Mouse (Mus musculus): ENCODE results near the gene Cxcl10. TPM values are rescaled to one million over a fixed set of nuclear protein-coding genes. Genes with fewer than 3 reads are reported as not detected.

Cxcl10 gene
- total and polyA plus RNA-seq, 2 experiments: 1.5 to 13.2 TPM

DNA sequence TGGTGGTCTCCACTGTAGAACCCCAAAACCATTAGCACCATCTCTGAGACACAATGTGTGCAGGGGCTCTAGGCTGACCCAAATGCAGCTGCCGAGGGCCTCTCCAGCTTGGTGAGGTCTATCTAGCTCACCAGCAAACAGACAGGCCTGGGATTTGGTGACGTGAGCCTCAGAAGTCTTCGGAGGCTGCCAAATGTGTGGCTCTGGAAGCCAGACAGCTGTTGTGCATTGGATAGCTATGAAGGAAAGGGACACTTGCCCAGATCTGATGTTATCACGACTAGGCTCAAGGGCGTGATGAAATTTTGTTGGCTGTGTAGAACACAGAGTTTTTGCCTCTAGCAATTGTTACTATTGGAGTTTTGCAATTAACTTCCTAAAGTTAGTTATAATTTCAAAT lies 25.4 kb downstream of the Cxcl10 start:
- Histone ChIP-seq H3K9ac (ENCODE audit: low read depth, low read length) (no peak overlapping the region), H3K4me1 (ENCODE audit: control insufficient read depth, insufficient read depth, low read length) (peaks cover 29% of the 10 kb centered on the region), H3K36me3 (ENCODE audit: control insufficient read depth, insufficient read depth, low read length) (no peaks in the 10 kb centered on the region), H3K4me3 (ENCODE audit: insufficient read depth, low read depth, low read length) (no peak overlapping the region), H3K79me2 (ENCODE audit: control insufficient read depth, insufficient read depth, low read length) (no peaks in the 10 kb centered on the region), H3K27me3 (ENCODE audit: control insufficient read depth, insufficient read depth, low read length) (no peaks in the 10 kb centered on the region), H3K27ac (replicated peaks; ENCODE audit: insufficient read depth, low read depth, low read length) (peak overlapping the region; percentile 81)
- peak; percentile 99 for DNase-seq (ENCODE audit: extremely low read depth, low read depth, low spot score)
- WGBS: 16% methylated on average over 5 of the region's 5 CpGs
- no peak for TF ChIP-seq POLR2A (IDR thresholded peaks at IDR 0.05; ENCODE audit: extremely low read depth, insufficient read depth, low read length)
- no peak for TF ChIP-seq CTCF (IDR thresholded peaks at IDR 0.05; ENCODE audit: low read depth, low read length)

GRCm38 (mm10) chr5:92322612-92323011 lies 26.1 kb downstream of the Cxcl10 start:
- Histone ChIP-seq H3K36me3 (ENCODE audit: control insufficient read depth, insufficient read depth, low read length) (no peaks in the 10 kb centered on the region), H3K27me3 (ENCODE audit: control insufficient read depth, insufficient read depth, low read length) (no peaks in the 10 kb centered on the region), H3K4me3 (ENCODE audit: insufficient read depth, low read depth, low read length) (no peak overlapping the region), H3K9ac (ENCODE audit: low read depth, low read length) (no peak overlapping the region; the same call in 1 of the 2 replicates), H3K4me1 (ENCODE audit: control insufficient read depth, insufficient read depth, low read length) (peaks cover 23% of the 10 kb centered on the region), H3K79me2 (ENCODE audit: control insufficient read depth, insufficient read depth, low read length) (no peaks in the 10 kb centered on the region), H3K27ac (replicated peaks; ENCODE audit: insufficient read depth, low read depth, low read length) (peak overlapping the region; percentile 82)
- TF ChIP-seq CTCF (IDR thresholded peaks at IDR 0.05; ENCODE audit: low read depth, low read length) (no peak), POLR2A (IDR thresholded peaks at IDR 0.05; ENCODE audit: extremely low read depth, insufficient read depth, low read length) (no peak)
- WGBS: 30% methylated on average over 4 of the region's 4 CpGs
- peak; percentile 87 for DNase-seq (ENCODE audit: extremely low read depth, low read depth, low spot score)

- peak overlapping the region; percentile 82 for H3K27ac ChIP-seq (replicated peaks; ENCODE audit: insufficient read depth, low read depth, low read length)
Observed at GRCm38 (mm10) chr5:92321631-92322400, 26.9 kb downstream of the Cxcl10 start.

DNA sequence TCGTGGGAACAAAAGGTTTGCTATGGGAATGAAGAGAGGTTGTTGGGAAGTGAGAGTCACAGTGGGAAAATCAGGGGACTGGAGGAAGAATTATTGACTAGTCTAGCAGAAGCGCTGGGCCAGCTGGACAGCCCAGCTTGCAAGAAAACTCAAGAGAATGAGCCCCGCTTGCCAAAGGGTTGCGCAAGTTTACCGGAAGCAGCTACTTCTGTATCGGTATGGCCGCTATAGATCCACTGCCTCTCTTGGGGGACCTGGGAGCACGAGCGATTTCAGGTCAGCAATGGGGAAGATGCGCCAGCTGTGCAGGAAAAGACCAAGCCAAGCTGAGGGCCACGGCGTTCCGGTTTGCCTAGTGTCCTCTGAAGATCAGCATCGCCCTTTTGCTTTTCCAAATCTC lies 30.1 kb downstream of the Cxcl10 start:
- Histone ChIP-seq H3K27me3 (ENCODE audit: control insufficient read depth, insufficient read depth, low read length) (no peaks in the 10 kb centered on the region), H3K79me2 (ENCODE audit: control insufficient read depth, insufficient read depth, low read length) (no peaks in the 10 kb centered on the region), H3K4me3 (ENCODE audit: insufficient read depth, low read depth, low read length) (no peak overlapping the region), H3K9ac (ENCODE audit: low read depth, low read length) (no peak overlapping the region), H3K36me3 (ENCODE audit: control insufficient read depth, insufficient read depth, low read length) (no peaks in the 10 kb centered on the region), H3K27ac (replicated peaks; ENCODE audit: insufficient read depth, low read depth, low read length) (no peak overlapping the region), H3K4me1 (ENCODE audit: control insufficient read depth, insufficient read depth, low read length) (peaks cover 14% of the 10 kb centered on the region)
- WGBS: 75% methylated on average over 14 of the region's 14 CpGs
- no peak for TF ChIP-seq POLR2A (IDR thresholded peaks at IDR 0.05; ENCODE audit: extremely low read depth, insufficient read depth, low read length)
- TF ChIP-seq CTCF (IDR thresholded peaks at IDR 0.05; ENCODE audit: low read depth, low read length): no peak
- DNase-seq (ENCODE audit: extremely low read depth, low read depth, low spot score): no peak

More at GRCm38 (mm10) chr5:92321631-92322400, 26.9 kb downstream of the Cxcl10 start:
- 53% methylated on average over 8 of the region's 8 CpGs for WGBS
- no peaks in the 10 kb centered on the region for H3K79me2 ChIP-seq (ENCODE audit: control insufficient read depth, insufficient read depth, low read length)
- no peaks in the 10 kb centered on the region for H3K36me3 ChIP-seq (ENCODE audit: control insufficient read depth, insufficient read depth, low read length)
- peak; percentile 38 for TF ChIP-seq CTCF (IDR thresholded peaks at IDR 0.05; ENCODE audit: low read depth, low read length)
- TF ChIP-seq POLR2A (IDR thresholded peaks at IDR 0.05; ENCODE audit: extremely low read depth, insufficient read depth, low read length): no peak
- no peak overlapping the region for H3K9ac ChIP-seq (ENCODE audit: low read depth, low read length)
- H3K4me1 ChIP-seq (ENCODE audit: control insufficient read depth, insufficient read depth, low read length): peaks cover 18% of the 10 kb centered on the region
- peak; percentile 70 for DNase-seq (ENCODE audit: extremely low read depth, low read depth, low spot score)
- H3K4me3 ChIP-seq (ENCODE audit: insufficient read depth, low read depth, low read length): no peak overlapping the region
- no peaks in the 10 kb centered on the region for H3K27me3 ChIP-seq (ENCODE audit: control insufficient read depth, insufficient read depth, low read length)

GRCm38 (mm10) chr5:92318119-92318518 lies 30.6 kb downstream of the Cxcl10 start:
- H3K27ac ChIP-seq (replicated peaks; ENCODE audit: insufficient read depth, low read depth, low read length): no peak overlapping the region
- DNase-seq (ENCODE audit: extremely low read depth, low read depth, low spot score): no peak
- H3K4me3 ChIP-seq (ENCODE audit: insufficient read depth, low read depth, low read length): no peak overlapping the region
- no peaks in the 10 kb centered on the region for H3K27me3 ChIP-seq (ENCODE audit: control insufficient read depth, insufficient read depth, low read length)
- no peak for TF ChIP-seq CTCF (IDR thresholded peaks at IDR 0.05; ENCODE audit: low read depth, low read length)
- TF ChIP-seq POLR2A (IDR thresholded peaks at IDR 0.05; ENCODE audit: extremely low read depth, insufficient read depth, low read length): no peak
- peaks cover 13% of the 10 kb centered on the region for H3K4me1 ChIP-seq (ENCODE audit: control insufficient read depth, insufficient read depth, low read length)
- 84% methylated on average over 7 of the region's 7 CpGs for WGBS
- no peaks in the 10 kb centered on the region for H3K36me3 ChIP-seq (ENCODE audit: control insufficient read depth, insufficient read depth, low read length)
- H3K9ac ChIP-seq (ENCODE audit: low read depth, low read length): no peak overlapping the region
- no peaks in the 10 kb centered on the region for H3K79me2 ChIP-seq (ENCODE audit: control insufficient read depth, insufficient read depth, low read length)

DNA sequence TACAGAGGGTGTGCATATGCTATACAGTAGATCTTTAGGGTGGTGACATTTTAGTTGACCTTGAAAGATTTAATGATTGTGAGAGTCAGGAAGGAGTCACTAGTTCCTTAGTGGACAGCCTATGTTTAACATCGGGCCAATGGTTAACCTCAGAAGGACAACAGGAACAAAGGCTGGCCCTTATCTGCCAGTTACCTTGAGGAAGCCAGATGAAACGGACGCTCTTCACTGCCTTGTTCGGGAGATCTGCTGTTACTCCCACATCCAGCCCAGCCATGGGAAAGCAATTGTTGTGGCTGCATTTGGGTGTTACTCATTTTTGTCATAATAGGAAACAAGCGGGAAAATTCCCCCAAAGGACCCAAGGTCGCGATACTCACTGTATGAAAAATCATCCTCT lies 34.9 kb downstream of the Cxcl10 start:
- DNase-seq (ENCODE audit: extremely low read depth, low read depth, low spot score): no peak
- Histone ChIP-seq H3K27me3 (ENCODE audit: control insufficient read depth, insufficient read depth, low read length) (no peaks in the 10 kb centered on the region), H3K4me1 (ENCODE audit: control insufficient read depth, insufficient read depth, low read length) (peaks cover 7% of the 10 kb centered on the region; the same call in 1 of the 2 replicates), H3K36me3 (ENCODE audit: control insufficient read depth, insufficient read depth, low read length) (no peaks in the 10 kb centered on the region), H3K79me2 (ENCODE audit: control insufficient read depth, insufficient read depth, low read length) (peaks cover 7% of the 10 kb centered on the region; the same call in 1 of the 2 replicates), H3K27ac (replicated peaks; ENCODE audit: insufficient read depth, low read depth, low read length) (no peak overlapping the region), H3K4me3 (ENCODE audit: insufficient read depth, low read depth, low read length) (no peak overlapping the region), H3K9ac (ENCODE audit: low read depth, low read length) (no peak overlapping the region)
- WGBS: 31% methylated on average over 7 of the region's 7 CpGs
- TF ChIP-seq CTCF (IDR thresholded peaks at IDR 0.05; ENCODE audit: low read depth, low read length) (no peak), POLR2A (IDR thresholded peaks at IDR 0.05; ENCODE audit: extremely low read depth, insufficient read depth, low read length) (no peak)
